Mouse (Mus musculus): ENCODE measurements around the gene Hs3st6. TPM values are rescaled to one million over a fixed set of nuclear protein-coding genes. Genes with fewer than 3 reads are reported as not detected.

Hs3st6 gene
- polyA plus RNA-seq, 1 experiment: 0.66 TPM

- no peak for DNase-seq (ENCODE audit: extremely low spot score in 1 of 2, low spot score in 1 of 2)
Observed at GRCm38 (mm10) chr17:24727618-24728017, 25.2 kb upstream of the Hs3st6 start, which contains the start of gene Rpl3l. Gene Rpl3l, plus strand, starts transcription at chr17:24727820.

DNA sequence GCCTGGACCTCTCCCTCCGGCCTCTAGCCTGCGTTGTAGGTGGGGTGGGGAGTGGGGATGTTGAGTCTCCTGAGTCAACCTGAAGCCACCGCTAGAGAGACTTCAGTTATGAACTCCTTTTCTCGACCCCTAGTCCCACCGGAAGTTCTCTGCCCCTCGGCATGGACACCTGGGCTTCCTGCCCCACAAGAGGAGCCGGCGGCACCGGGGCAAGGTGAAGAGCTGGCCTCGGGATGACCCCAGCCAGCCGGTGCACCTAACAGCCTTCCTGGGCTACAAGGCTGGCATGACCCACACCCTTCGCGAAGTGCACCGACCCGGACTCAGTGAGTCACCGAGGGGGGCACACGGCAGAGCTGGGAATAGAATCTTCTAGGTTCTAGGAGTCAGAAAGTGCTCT lies 24.6 kb upstream of the Hs3st6 start:
- DNase-seq (ENCODE audit: extremely low spot score in 1 of 2, low spot score in 1 of 2): no peak

GRCm38 (mm10) chr17:24729067-24729466 lies 23.7 kb upstream of the Hs3st6 start:
- DNase-seq (ENCODE audit: extremely low spot score in 1 of 2, low spot score in 1 of 2): no peak

GRCm38 (mm10) chr17:24730787-24731186 lies 22.0 kb upstream of the Hs3st6 start:
- no peak for DNase-seq (ENCODE audit: extremely low spot score in 1 of 2, low spot score in 1 of 2)

DNA sequence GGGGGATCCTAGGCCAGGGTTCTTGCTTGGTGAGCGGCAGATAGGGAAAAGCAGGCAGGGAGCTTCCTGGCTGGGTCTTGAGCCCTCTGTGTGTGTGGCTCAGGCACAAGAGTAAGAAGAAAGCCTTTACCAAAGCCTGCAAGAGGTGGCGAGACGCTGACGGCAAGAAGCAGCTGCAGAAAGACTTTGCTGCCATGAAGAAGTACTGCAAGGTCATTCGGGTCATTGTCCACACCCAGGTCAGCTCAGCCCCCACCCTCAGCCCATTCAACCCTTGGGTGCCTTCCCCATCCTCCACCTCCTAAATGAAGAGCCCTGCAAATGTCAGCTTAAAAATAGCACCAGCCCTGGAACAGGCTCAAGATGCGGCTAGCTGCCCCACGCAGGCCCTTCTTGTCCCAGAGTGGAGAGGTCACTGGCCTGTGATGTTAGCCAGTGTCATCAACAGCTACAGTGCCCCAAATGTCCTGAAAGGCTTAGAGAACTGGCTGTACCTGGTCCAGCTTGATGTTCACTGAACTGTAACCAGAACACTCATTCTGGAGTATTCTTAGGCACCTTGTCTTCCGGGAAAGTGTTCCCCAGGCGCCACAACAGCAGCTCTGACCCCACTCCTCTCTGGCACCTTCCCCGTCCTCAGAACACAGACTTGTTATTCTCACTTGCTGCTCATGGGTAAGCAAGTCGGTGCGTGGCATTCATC lies 20.4 kb upstream of the Hs3st6 start:
- no peak for DNase-seq (ENCODE audit: extremely low spot score in 1 of 2, low spot score in 1 of 2)

DNA sequence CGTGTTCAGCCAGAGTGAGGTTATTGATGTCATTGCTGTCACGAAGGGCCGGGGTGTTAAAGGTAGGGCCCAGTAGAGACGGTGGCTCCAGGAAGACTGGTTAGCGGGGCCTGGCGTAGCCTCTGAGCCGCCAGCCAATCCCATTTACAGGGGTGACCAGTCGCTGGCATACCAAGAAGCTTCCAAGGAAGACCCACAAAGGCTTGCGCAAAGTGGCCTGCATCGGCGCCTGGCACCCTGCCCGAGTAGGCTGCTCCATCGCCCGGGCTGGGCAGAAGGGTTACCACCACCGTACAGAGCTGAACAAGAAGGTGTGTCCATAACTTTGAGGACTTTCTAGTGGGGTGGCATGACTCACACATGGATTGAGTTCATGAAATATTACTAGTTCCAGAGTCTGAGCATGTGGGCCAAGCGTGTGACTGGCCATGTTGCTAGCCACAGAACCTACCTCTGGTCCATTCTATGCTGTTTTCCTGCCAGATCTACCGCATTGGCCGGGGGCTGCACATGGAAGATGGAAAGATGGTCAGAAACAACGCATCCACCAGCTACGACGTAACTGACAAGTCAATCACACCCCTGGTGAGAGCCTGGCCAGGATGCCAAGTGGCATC lies 19.2 kb upstream of the Hs3st6 start:
- no peak for DNase-seq (ENCODE audit: extremely low spot score in 1 of 2, low spot score in 1 of 2)

DNA sequence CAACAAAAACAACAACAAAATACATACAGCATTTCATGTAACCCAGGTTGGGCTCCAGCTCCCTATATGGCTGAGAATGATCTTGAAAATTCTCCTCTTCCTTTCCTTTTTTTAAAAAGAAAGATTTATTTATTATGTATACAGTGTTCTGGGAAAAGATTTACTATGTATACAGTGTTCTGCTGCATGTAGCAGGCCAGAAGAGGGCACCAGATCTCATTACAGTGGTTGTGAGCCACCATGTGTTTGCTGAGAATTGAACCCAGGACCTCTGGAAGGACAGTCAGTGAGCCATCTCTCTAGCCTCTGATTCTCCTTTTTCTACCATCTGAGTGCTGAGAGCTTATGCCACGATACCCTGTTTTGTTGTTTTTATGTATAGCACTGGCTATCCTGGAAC lies 18.3 kb upstream of the Hs3st6 start:
- DNase-seq (ENCODE audit: extremely low spot score in 1 of 2, low spot score in 1 of 2): no peak

- DNase-seq (ENCODE audit: extremely low spot score in 1 of 2, low spot score in 1 of 2): no peak
Observed at GRCm38 (mm10) chr17:24735446-24735845, 17.3 kb upstream of the Hs3st6 start.

GRCm38 (mm10) chr17:24736330-24737051 lies 16.3 kb upstream of the Hs3st6 start, which contains the start of gene Msrb1:
Gene Msrb1, plus strand, starts transcription at chr17:24736642.
- DNase-seq (ENCODE audit: extremely low spot score in 1 of 2, low spot score in 1 of 2): peak; percentile 91 to 95

GRCm38 (mm10) chr17:24737135-24737810 lies 15.5 kb upstream of the Hs3st6 start:
- no peak for DNase-seq (ENCODE audit: extremely low spot score in 1 of 2, low spot score in 1 of 2)

DNA sequence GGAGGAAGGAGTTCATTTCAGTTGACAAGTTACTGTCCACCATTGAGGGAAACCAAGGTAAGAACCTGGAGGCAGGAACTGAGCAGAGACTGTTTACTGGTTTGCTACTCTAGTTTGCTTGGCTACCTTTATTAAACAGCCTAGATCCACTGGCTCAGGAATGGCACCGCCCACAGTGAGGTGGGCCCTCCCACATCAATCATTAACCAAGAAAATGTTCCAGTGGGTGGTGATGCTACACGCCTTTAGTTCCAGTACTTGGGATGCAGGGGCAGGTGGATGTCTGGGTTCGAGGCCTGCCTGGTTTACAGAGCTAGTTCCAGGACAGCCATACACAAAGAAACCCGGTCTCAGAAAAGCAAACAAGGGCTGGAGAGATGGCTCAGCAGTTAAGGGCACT lies 14.6 kb upstream of the Hs3st6 start:
- DNase-seq (ENCODE audit: extremely low spot score in 1 of 2, low spot score in 1 of 2): no peak

DNA sequence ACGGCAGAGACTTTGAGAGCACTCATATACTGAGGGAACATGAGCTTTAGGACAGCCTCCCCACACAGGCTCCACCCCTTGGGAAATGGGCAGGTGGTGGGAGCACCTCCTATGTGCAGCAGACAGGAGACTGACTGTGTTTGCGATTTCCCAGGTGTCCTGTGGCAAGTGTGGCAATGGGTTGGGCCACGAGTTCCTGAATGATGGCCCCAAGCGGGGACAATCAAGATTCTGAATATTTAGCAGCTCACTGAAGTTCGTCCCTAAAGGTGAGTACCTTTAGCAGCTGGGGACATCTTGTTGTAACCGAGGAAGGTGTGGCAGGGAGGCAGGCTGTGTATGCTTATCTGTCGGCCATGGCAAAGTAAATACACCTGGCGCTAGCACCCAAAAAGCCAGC lies 12.9 kb upstream of the Hs3st6 start:
- DNase-seq (ENCODE audit: extremely low spot score in 1 of 2, low spot score in 1 of 2): no peak

GRCm38 (mm10) chr17:24742307-24742706 lies 10.5 kb upstream of the Hs3st6 start:
- no peak for DNase-seq (ENCODE audit: extremely low spot score in 1 of 2, low spot score in 1 of 2)

GRCm38 (mm10) chr17:24743896-24744295 lies 8.9 kb upstream of the Hs3st6 start:
- DNase-seq (ENCODE audit: extremely low spot score in 1 of 2, low spot score in 1 of 2): no peak

- DNase-seq (ENCODE audit: extremely low spot score in 1 of 2, low spot score in 1 of 2): no peak
Observed at GRCm38 (mm10) chr17:24744381-24744780, 8.4 kb upstream of the Hs3st6 start.

DNA sequence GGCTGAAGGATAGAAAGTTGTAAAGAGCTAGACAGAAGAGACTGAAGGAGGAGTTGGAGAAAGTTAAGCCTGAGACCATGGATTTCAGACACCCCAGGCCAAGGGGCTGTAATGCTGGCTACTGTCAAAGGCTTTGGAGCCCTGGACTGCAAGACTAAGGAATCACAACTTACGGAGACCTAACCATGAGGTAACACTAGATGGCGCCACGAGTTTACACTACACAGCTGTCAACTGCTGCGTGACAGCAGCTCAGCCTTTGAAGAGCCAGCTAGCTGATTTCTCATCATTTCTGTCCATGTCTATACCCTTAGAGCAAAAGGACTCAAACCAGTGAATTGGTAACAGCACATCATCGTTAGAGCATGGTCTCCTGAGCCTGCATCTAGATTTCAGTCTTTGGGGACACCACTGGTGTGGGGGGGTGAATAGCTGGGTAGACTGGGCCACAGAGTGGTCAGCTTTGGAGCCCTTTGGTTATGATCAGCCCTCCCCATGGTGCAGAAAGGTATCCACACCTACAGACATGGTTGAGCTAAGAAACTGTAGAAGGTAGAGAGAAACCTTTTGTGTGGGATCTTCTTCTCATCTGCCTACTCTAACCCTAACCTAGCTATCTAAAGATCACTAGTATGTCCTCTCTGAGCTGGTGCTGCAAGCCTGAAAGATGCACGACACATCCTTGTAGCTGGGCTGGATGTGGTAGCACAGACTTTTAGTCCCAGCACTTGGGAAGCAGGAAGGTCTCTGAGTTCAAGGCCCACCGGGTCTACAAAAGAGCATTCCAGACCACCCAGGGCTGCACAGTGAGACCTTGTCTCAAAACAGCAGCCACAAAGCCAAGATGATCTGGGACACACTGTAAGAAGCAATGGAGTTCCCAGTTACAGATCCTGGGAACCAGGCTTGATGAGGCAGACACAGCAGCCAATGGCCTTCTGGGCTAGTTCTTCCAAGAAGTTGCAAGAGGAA lies 7.0 kb upstream of the Hs3st6 start:
- DNase-seq (ENCODE audit: extremely low spot score in 1 of 2, low spot score in 1 of 2): peak; percentile 71 to 94

DNA sequence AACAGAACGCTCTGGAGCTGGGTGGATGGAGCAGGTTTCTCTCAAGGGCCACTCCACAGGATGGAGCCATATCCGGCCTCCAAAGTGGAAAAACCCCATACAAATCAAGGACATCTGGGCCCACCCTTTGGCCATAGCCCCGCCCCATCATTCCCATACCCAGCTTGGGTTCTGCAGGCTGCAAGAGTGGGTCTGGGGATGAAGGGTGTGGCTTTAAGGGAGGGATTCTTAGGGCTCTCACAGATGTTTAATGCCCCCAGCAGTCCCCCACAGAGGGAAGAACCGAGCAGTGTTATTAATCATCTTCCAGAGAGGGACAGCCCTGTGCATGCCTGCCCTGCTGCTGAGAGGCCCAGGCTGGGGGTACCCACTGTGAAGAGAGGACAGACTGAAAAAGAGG lies 5.8 kb upstream of the Hs3st6 start:
- DNase-seq (ENCODE audit: extremely low spot score in 1 of 2, low spot score in 1 of 2): no peak

DNA sequence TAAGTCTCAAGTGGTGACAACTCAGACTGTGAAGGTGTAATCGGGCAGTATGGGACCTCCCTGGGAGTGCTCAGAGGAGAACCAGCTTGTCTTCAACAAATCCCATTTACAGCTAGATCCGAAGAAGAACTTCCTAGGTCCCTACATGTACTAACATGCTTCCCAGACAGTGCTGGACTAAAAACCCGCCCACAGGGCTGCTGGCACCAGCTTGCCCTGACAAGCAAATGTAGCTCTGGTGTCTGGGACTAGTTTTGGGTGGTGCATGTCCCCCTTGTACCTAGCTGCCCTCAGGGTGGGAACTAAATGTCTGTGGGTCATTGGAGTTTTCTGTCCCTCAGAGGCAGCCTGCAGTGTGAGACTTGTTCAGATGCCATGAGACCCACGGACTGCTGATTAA lies 1.3 kb upstream of the Hs3st6 start:
- DNase-seq (ENCODE audit: extremely low spot score in 1 of 2, low spot score in 1 of 2): no peak

GRCm38 (mm10) chr17:24757394-24757793 lies 4.6 kb downstream of the Hs3st6 start:
- DNase-seq (ENCODE audit: extremely low spot score in 1 of 2, low spot score in 1 of 2): no peak

- no peak for DNase-seq (ENCODE audit: extremely low spot score in 1 of 2, low spot score in 1 of 2)
Observed at GRCm38 (mm10) chr17:24761121-24761520, 8.3 kb downstream of the Hs3st6 start.

All from frontal cortex, adult 2 months (tissue).